Mouse (Mus musculus) forebrain, embryonic 15.5 days (tissue): Measurements from ENCODE around the gene Washc1. TPM values are rescaled to one million over a fixed set of nuclear protein-coding genes. Genes with fewer than 3 reads are reported as not detected.
A peak's percentile ranks its signal among the peaks of the same experiment; 100 is the strongest.

Experiments
- ATAC-seq: fragments of 200-750 bp; cut with Nextera tagmentation; replicated peaks from 2 replicates; pipeline ENCODE4 v1.8.0; 2017; ENCODE audit warnings: mild to moderate bottlenecking, moderate TSS enrichment, moderate library complexity
- H3K27ac ChIP-seq: fragments of 300-500 bp; sonication (generic); replicated peaks from 2 replicates; pipeline ENCODE4 v1.5.1; 2015; ENCODE audit warnings: mild to moderate bottlenecking, inconsistent platforms
- H3K27me3 ChIP-seq: fragments of 300-500 bp; sonication (generic); 2 replicates; pipeline ENCODE4 v1.6.1; 2015; ENCODE audit warnings: inconsistent platforms
- H3K36me3 ChIP-seq: fragments of 300-500 bp; sonication (generic); 2 replicates; pipeline ENCODE4 v1.6.1; 2015; ENCODE audit warnings: mild to moderate bottlenecking, inconsistent platforms
- H3K4me1 ChIP-seq: fragments of 300-500 bp; sonication (generic); 2 replicates; pipeline ENCODE4 v1.6.1; 2015; ENCODE audit warnings: inconsistent platforms
- H3K4me2 ChIP-seq: fragments of 300-500 bp; sonication (generic); replicated peaks from 2 replicates; pipeline ENCODE4 v1.6.1; 2015; ENCODE audit warnings: mild to moderate bottlenecking, inconsistent platforms
- H3K4me3 ChIP-seq: fragments of 300-500 bp; sonication (generic); 2 replicates; pipeline ENCODE4 v1.5.1; 2015; ENCODE audit warnings: mild to moderate bottlenecking, inconsistent platforms
- H3K9ac ChIP-seq: fragments of 300-500 bp; sonication (generic); replicated peaks from 2 replicates; pipeline ENCODE4 v1.6.1; 2015; ENCODE audit warnings: mild to moderate bottlenecking, inconsistent platforms
- H3K9me3 ChIP-seq: fragments of 300-500 bp; sonication (generic); 2 replicates; pipeline ENCODE4 v1.6.1; 2016; ENCODE audit warnings: inconsistent platforms
- WGBS: fragments of 180-500 bp; shearing (Covaris S2); methylation state at CpG from one replicate; pipeline ENCODE4 v1.1.7; 2015; ENCODE audit warnings: mixed read lengths; 5-methylcytosine and 5-hydroxymethylcytosine counted together
- polyA plus RNA-seq: library from polyadenylated mRNA; unstranded; fragments of >200 nt; fragmentation: Nextera tagmentation; extraction: Ambion mirVana; gene quantifications from 2 replicates; pipeline ENCODE4 v1.2.1, GENCODE M21; 2015

The Washc1 gene
- polyA plus RNA-seq, 1 experiment from 2014 or later, result 48.5 TPM

DNA sequence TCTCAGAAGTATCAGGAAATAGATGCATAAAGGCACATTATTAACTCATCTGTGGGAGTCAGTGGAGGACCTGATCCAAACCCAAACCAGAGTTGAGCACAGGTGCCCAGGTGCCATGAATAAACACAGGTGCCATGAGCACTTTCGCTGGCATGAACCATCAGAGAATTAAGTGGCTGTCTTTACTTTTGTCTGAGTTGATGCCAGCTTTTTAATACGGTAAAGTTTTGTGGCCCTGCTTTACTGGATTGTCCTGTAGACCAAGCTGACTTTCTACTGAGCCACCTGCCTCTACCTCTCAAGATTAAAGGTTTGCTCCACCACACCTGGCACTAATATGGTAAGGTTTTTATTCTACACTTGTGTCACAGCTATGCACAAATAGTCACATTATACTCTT is 19.3 kb upstream of the Washc1 start:
- 0 out of 2 replicates have a peak, but pooled peaks cover 3% of the 10 kb centered on the region for H3K4me1 ChIP-seq
- H3K4me3 ChIP-seq, result no peak overlapping the region
- no peak overlapping the region for H3K9ac ChIP-seq
- peaks cover 20% of the 10 kb centered on the region for H3K36me3 ChIP-seq
- H3K27me3 ChIP-seq, result no peaks in the 10 kb centered on the region
- no peak overlapping the region for H3K27ac ChIP-seq
- H3K9me3 ChIP-seq, result no peaks in the 10 kb centered on the region
- no peak overlapping the region for H3K4me2 ChIP-seq
- 92% methylated on average over 2 of the region's 2 CpGs for WGBS
- ATAC-seq, result no peak

DNA sequence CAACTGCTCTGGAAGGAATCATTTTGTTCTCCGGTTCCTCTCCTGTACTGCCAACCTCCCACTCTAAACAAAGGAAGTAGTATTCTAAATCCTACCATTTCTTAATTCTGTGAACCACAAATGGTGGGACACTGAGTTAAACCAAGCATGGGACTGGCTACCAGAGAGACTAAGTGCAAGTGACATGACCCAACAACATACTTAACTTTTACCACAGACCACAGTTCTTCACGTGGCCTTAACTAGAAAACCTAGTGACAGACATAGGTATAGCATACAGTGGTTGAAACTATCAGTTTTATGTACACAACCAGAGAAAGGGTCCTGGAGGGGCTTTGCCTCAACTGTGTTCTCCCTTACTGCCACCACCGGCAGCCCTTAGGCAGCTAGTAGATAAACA is 18.7 kb upstream of the Washc1 start:
- Histone ChIP-seq H3K9ac (no peak overlapping the region), H3K9me3 (no peaks in the 10 kb centered on the region), H3K4me1 (peaks cover 7% of the 10 kb centered on the region; the same call in 1 of the 2 replicates), H3K4me3 (no peak overlapping the region), H3K27me3 (no peaks in the 10 kb centered on the region), H3K36me3 (peaks cover 16% of the 10 kb centered on the region), H3K27ac (no peak overlapping the region), H3K4me2 (no peak overlapping the region)
- ATAC-seq, result no peak
- whole genome bisulfite sequencing, result 92% methylated on average over 3 of the region's 3 CpGs

DNA sequence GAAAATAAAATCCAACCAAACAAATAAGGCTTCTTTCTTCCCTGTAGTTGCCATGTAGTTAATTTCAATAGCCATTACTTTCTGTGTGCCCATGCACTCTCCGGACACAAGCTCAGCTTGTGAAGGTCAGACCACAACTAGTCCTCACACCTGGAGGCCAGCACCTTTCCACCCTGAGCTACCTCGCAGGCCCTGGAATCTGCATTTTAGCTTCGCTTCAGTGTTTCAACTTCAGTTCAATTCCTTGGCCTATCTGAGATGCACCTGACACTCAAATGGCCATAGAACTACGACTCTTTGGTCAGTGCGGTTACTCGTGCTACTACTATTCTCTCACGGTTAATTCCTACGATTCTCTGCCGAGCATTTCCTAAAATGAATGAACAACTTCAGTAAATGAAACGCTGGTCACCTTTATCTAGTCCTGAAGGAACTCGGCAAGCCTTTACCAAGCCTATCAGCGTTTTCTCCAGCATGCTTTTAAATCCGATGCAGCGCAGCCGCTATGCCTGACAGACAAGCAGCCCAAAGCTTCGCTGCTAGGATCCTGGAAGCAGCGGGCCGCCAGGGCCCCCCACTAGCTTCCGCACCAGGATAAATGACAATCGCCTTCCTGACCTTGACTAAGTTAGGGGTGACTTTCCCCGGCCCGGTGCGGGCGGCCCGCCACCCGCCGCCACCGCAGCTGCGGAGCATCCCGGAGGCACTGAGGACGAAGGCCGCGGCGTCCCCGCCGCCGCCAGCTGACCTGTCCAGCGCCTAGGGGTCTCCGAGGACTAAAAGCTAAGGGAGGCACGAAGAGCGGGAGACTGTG is 10.6 kb upstream of the Washc1 start:
- 1% methylated on average over 41 of the region's 41 CpGs for WGBS
- no peak; the same call in 1 of the 2 replicates for ATAC-seq
- Histone ChIP-seq H3K4me1 (peaks cover 25% of the 10 kb centered on the region), H3K9ac (peak overlapping the region; percentile 81), H3K4me3 (peak overlapping the region; percentile 61), H3K9me3 (no peaks in the 10 kb centered on the region), H3K27me3 (no peaks in the 10 kb centered on the region), H3K27ac (peak overlapping the region; percentile 97), H3K4me2 (peak overlapping the region; percentile 89), H3K36me3 (no peaks in the 10 kb centered on the region)

DNA sequence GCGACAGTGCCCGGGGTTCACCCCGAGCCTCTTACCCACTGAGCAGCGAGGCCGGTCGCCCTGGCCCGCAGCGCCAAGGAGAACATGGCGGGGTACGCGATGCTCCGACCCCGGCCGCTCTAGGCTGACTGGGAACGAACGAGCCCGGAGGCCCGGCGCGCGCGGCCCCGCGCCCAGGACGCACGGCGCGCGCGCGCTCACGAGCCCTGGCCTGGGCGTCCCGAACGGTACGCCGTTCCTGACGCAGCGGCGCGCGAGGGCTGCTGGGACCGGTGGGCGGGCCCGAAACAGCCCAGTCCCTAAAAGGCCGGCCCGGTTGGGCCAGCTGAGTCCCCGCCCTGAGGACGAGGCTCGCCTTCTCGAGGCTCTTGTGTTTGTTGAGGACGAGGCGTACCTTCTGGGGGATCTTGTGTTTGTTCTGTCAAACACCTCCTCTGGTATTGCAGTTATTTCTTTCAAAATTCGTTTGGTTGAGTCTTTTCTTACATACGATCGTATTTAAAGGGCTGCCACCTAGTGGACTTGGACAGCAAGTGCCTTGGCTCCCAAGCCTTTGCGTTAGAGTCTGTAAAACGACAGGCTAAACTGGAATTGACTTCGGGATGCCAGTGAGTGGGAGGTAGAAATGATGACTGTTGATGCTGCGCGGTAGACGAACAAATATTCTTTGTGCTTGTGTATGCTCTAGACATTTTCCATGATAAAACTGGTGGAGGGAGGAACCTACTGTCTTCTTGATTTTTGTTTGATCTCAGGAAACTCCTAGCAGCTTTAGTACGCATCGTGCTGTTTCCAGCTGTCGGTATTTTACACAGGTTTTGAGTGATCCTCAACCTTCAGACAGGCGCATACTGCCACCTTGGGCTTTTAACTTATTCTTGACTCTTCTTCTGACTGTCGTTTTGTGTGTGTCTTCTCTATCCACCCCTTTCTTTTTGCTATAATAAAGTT is 9.7 kb upstream of the Washc1 start, which contains the start of gene Ndufv2:
Gene Ndufv2, minus strand, starts transcription at position 180 of the 951 bp plus-strand sequence.
- H3K27ac ChIP-seq, result peak within 1 kb of the TSS; percentile 97
- no peaks in the 10 kb centered on the region for H3K36me3 ChIP-seq
- H3K9me3 ChIP-seq, result no peaks in the 10 kb centered on the region
- H3K4me2 ChIP-seq, result peak within 1 kb of the TSS; percentile 89
- ATAC-seq, result peak; percentile 99
- under 1% methylated on average over 64 of the region's 67 CpGs for WGBS
- peak within 1 kb of the TSS; percentile 81 for H3K9ac ChIP-seq
- H3K4me1 ChIP-seq, result peaks cover 25% of the 10 kb centered on the region
- peak within 1 kb of the TSS; percentile 61 for H3K4me3 ChIP-seq
- H3K27me3 ChIP-seq, result no peaks in the 10 kb centered on the region

DNA sequence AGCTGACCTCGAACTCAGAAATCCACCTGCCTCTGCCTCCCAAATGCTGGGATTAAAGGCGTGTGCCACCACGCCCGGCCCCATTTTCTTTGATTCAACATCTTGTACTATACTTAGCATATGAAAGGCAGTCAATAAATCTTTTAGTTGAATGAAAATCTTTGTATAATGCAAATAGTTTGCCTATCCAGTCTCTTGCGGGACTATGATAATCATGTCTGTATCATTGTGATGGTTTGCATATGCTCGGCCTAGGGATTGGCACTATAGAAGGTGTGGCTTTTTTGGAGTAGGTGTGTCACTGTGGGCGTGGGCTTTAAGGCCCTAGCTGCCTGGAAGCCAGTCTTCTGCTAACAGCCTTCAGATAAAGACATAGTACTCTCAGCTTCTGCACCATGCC is 7.3 kb upstream of the Washc1 start:
- H3K27ac ChIP-seq, result no peak overlapping the region
- H3K4me3 ChIP-seq, result no peak overlapping the region
- no peak overlapping the region for H3K4me2 ChIP-seq
- peaks cover 20% of the 10 kb centered on the region for H3K4me1 ChIP-seq
- no peak overlapping the region for H3K9ac ChIP-seq
- ATAC-seq, result no peak
- no peaks in the 10 kb centered on the region for H3K9me3 ChIP-seq
- 85% methylated on average over 7 of the region's 7 CpGs for WGBS
- H3K36me3 ChIP-seq, result no peaks in the 10 kb centered on the region
- no peaks in the 10 kb centered on the region for H3K27me3 ChIP-seq

DNA sequence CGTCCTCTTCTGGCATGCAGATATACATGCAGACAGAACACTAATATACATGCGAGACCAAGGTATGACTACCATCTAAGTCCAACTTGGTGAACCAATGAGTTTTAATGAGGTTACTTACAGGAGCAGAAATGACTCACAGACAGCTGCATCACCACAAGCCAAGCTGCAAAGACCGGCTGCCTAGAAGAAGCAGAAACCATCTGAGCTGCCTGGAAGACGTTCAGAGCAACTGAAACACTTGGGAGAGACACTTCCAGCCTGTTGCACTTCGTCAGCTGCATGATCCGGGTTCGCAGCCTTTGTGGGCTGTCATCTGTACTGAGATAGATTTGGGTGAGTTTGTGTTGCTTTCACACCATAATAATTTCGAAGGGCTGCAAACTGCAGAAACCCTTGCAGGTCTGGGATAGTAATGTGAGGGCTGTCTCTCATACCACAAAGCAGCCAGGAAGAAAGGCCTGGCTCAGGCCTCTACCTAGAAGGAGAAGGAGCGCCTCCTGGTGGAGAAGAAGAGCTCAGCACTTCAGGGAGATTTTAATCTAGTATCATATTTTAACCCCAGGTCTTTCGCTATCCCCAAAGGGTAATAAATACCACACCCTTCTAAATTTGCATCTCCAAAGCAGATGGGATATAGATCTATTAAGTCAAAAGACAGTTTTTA is 4.6 kb upstream of the Washc1 start:
- ATAC-seq, result no peak
- 50% methylated on average over 10 of the region's 10 CpGs for WGBS
- Histone ChIP-seq H3K4me1 (peaks cover 12% of the 10 kb centered on the region), H3K36me3 (no peaks in the 10 kb centered on the region), H3K9me3 (no peaks in the 10 kb centered on the region), H3K27me3 (no peaks in the 10 kb centered on the region), H3K4me2 (no peak overlapping the region), H3K9ac (no peak overlapping the region), H3K27ac (no peak overlapping the region), H3K4me3 (no peak overlapping the region)

DNA sequence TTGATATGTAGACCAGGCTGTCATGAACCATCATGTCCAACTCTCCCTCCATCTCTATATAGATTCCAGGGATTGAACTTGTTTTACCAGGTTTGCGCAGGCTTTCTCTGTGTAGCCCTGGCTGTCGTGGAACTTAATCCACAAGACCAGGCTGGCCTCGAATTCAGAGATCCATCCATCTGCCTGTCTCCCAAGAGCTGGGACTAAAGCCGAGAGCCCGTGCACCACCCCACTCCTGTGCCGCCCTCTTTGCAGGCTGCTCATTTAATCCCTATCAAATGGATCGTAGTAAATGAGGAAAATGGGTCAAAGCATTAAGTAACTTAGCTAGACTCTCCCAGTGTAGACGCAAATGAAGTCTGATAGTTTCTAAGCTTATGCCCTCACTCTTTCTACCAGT is 3.9 kb upstream of the Washc1 start:
- Histone ChIP-seq H3K9ac (no peak overlapping the region), H3K4me2 (no peak overlapping the region), H3K9me3 (no peaks in the 10 kb centered on the region), H3K36me3 (no peaks in the 10 kb centered on the region), H3K4me1 (peaks cover 13% of the 10 kb centered on the region), H3K27me3 (no peaks in the 10 kb centered on the region), H3K27ac (no peak overlapping the region), H3K4me3 (no peak overlapping the region)
- no peak for ATAC-seq
- 67% methylated on average over 8 of the region's 8 CpGs for WGBS

DNA sequence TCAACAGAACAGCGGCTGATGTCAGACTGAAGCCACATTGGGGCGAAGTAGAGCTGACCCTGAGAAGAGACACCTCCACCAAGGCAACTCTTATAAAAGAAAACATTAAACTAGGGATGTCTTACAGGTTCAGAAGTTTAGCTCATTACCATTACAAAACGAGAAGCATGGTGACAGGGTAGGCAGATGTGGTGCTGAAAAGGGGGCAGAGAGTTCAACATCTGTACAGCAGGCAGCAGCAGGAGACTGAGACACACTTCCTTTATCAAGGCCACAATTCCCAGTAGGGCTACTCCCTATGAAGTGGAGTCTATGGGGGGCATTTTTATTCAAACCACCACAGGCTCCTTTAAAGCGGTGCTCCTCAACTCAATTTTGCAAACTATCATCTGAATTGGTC is 3.1 kb upstream of the Washc1 start:
- H3K4me1 ChIP-seq, result peaks cover 18% of the 10 kb centered on the region
- no peaks in the 10 kb centered on the region for H3K9me3 ChIP-seq
- H3K36me3 ChIP-seq, result no peaks in the 10 kb centered on the region
- H3K27ac ChIP-seq, result no peak overlapping the region
- no peak for ATAC-seq
- no peak overlapping the region for H3K4me3 ChIP-seq
- H3K9ac ChIP-seq, result no peak overlapping the region
- WGBS, result 86% methylated on average over 4 of the region's 4 CpGs
- H3K27me3 ChIP-seq, result no peaks in the 10 kb centered on the region
- H3K4me2 ChIP-seq, result no peak overlapping the region

DNA sequence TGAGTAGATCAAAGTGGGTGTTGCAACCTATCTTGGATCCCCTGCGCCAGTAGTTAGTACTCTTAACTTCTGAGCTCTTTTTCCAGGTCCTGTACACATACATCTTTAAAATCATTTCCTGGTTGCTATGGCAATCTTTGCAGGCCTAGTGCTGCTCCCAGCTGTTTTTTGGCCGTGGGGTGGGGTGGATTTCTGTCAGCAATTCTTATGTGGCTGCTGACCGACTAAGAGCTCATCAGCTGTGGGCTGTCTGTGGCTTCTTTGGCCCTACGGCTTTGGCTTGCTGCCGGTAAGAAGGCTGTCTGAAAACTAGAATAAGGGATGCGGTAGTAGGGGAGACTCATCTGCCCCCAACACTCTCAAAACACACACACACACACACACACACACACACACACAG is 599 bp upstream of the Washc1 start:
- no peak; the same call in 1 of the 2 replicates for ATAC-seq
- H3K9me3 ChIP-seq, result no peaks in the 10 kb centered on the region
- H3K9ac ChIP-seq, result no peak overlapping the region
- H3K36me3 ChIP-seq, result peaks cover 21% of the 10 kb centered on the region
- 52% methylated on average over 6 of the region's 6 CpGs for WGBS
- peaks cover 18% of the 10 kb centered on the region for H3K4me1 ChIP-seq
- peak overlapping the region; percentile 56 for H3K4me2 ChIP-seq
- H3K4me3 ChIP-seq, result peak overlapping the region; percentile 69
- 0 out of 2 replicates have a peak overlapping the region, but pooled peaks have one; percentile 56 for H3K27ac ChIP-seq
- no peaks in the 10 kb centered on the region for H3K27me3 ChIP-seq

DNA sequence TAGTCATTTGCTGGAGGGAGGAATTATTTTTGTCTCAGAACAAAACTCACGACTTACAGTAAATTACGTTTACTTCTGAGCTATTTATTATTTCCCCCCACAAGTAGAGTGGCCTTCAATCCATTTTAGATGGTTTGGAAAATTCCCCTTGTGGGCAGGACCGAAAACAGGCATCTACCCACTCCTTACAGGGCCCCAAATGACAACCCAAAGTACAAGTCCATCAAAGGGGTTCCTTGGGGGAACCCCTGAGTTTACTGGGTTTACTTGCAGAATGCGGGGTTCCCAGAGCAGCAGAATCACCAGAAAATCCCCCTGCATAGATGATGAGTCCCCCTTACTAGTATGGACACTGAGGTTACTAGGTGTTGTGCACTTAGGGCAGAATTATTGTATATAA is 821 bp downstream of the Washc1 start:
- Histone ChIP-seq H3K36me3 (peaks cover 35% of the 10 kb centered on the region), H3K27ac (no peak overlapping the region), H3K4me1 (peaks cover 18% of the 10 kb centered on the region), H3K9me3 (no peaks in the 10 kb centered on the region), H3K4me3 (peak overlapping the region; percentile 69), H3K9ac (peak overlapping the region; percentile 62), H3K4me2 (peak overlapping the region; percentile 56), H3K27me3 (no peaks in the 10 kb centered on the region)
- no peak for ATAC-seq
- 54% methylated on average over 4 of the region's 4 CpGs for WGBS

DNA sequence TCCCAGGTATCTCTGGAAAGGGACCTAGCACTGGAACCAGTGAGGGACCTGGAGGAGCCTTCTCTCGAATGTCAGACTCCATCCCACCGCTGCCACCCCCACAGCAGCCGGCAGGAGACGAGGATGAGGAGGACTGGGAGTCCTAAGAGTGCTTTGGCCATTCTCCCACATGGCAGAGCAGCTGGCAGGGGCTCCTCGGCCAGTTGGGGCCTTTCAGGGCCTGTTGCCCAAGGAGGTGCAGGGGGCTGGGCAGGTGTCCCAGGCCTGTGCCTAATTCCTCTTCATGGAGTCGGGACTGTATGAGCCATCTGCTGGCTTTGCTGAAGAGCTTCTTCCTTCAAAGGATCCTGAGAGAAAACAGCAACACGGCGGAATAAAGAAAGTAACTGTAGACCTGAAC is 7.6 kb downstream of the Washc1 start:
- Histone ChIP-seq H3K9ac (no peak overlapping the region), H3K4me3 (no peak overlapping the region), H3K36me3 (peaks cover 60% of the 10 kb centered on the region), H3K4me2 (no peak overlapping the region), H3K9me3 (no peaks in the 10 kb centered on the region), H3K27ac (no peak overlapping the region), H3K27me3 (no peaks in the 10 kb centered on the region), H3K4me1 (peaks cover 3% of the 10 kb centered on the region)
- WGBS, result 77% methylated on average over 8 of the region's 8 CpGs
- no peak for ATAC-seq
